Mouse (Mus musculus) heart, adult 18-20 months (tissue): ENCODE results near the gene Dvl2. TPM values are rescaled to one million over a fixed set of nuclear protein-coding genes. Genes with fewer than 3 reads are reported as not detected.
A peak's percentile ranks its signal among the peaks of the same experiment; 100 is the strongest.

ENCODE experiments used
- DNase-seq, 2 experiments: peaks; one replicate each; pipeline ENCODE4 v3.0.0; 2021 to 2022; ENCODE audit warnings: mixed read lengths in 1 of 2
- total RNA-seq, 2 experiments: library from RNA; stranded (reverse); gene quantifications; 2 replicates each; pipeline ENCODE4 v1.2.3; 2021

The Dvl2 gene
- total RNA-seq, 2 experiments from 2014 or later = 3.4 to 4.8 TPM

GRCm38 (mm10) chr11:69981141-69981762 lies 19.1 kb upstream of the Dvl2 start, which contains the start of gene Ctdnep1:
TSS of gene Ctdnep1 (plus strand) at chr11:69981156.
- no peak for DNase-seq

- no peak for DNase-seq
These were observed 18.2 kb upstream of the Dvl2 start, which contains the start of gene Elp5 for GRCm38 (mm10) chr11:69982225-69982624. TSS of gene Elp5 (minus strand) at chr11:69982517.

DNA sequence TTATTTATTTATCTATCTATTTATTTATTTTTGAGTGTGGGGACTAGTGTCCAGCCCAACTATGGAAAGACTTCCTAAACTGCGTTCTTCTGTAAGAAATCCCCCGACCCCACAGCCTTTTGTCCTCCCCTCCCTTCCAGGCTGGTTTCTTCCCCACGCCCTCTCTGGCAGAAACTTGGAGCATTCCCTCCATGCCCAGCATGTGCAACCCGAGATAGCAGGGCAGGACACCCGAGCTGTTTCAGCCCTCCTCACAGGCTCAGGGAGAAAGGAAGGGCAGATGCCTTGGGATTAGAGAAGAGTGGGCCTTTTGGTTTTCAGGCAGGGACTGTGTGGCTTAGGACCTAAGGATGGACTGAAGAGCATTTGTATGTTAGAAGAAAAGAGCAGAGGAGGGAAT lies 17.5 kb upstream of the Dvl2 start:
- peak; percentile 59 to 63 for DNase-seq

DNA sequence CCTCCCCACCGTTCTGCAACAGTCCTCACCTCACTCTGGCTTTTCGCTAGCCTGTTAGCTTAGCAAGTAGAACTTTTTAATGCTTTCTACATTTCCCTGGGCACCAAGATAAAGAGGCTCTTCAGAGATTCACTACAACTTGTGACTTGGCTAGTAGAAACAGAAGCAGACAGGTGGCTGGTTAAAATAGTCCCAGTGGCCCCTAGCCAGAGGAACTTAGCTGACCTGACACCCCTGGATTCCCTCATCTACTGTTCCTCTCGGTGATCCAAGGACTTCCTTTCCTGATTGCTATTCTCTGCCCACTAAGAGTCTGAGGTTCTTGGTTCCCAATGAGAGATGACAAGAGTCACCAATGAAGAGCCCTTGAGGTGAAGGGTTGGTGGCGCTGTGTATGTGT lies 17.0 kb upstream of the Dvl2 start:
- DNase-seq = peak; percentile 60 to 61

- DNase-seq = no peak
These were observed 16.0 kb upstream of the Dvl2 start for GRCm38 (mm10) chr11:69984431-69984830.

GRCm38 (mm10) chr11:69989949-69990348 lies 10.4 kb upstream of the Dvl2 start:
- DNase-seq = no peak

- peak; percentile 98 for DNase-seq
These were observed 9.3 kb upstream of the Dvl2 start, which contains the start of gene Gabarap for GRCm38 (mm10) chr11:69990850-69991691. TSS of gene Gabarap (plus strand) at chr11:69991143.

GRCm38 (mm10) chr11:69991711-69992110 lies 8.7 kb upstream of the Dvl2 start:
- no peak for DNase-seq

DNA sequence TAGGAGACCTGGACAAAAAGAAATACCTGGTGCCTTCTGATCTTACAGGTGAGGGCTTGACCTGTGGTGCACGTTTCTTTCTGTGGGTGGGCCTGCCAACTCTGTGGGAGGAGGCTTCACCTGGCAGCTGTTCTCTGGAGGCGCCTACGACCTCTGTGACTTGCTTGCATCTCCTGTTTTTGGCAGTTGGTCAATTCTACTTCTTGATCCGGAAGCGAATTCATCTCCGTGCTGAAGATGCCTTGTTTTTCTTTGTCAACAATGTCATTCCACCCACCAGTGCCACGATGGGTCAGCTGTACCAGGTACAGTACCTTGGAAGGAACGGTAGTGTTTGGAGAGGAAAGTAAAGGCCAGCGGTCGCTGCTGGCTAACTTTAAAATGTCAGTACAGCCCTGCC lies 8.0 kb upstream of the Dvl2 start:
- peak in 1 of 2 experiments; percentile 39 for DNase-seq

GRCm38 (mm10) chr11:69992932-69993331 lies 7.5 kb upstream of the Dvl2 start:
- no peak for DNase-seq

DNA sequence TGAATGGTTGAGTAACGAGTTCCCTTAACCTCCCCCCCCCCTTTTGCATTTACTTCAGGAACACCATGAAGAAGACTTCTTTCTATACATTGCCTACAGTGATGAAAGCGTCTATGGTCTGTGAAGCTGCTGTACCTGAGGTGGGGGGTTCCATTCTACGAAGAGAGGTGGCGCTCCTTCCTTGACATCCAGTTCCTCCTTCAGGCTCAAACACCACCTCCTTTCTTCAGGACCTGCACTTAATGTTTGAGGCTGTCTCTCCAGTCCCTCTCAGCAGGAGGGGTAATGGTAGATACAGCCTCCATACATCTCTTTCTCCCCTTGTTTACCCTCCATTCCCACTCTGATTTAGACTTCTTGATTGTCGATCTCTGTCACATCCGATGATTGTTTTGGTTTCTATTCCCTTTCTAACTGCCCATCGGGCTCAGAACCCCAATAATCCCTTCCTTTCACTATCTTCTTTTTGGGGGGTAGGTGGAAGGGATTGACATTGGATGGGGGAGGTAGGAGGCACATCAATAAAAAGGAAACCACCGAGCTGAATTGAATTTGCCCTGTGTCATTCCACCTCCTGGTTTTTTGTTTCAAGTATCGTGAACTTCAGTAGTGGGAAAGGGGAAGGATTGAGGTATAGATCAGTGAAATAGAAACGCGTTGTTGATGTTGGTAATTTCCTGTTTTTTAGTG lies 5.8 kb upstream of the Dvl2 start:
- no peak for DNase-seq

GRCm38 (mm10) chr11:69995391-69995960 lies 4.9 kb upstream of the Dvl2 start, which contains the start of gene Phf23:
TSS of gene Phf23 (plus strand) at chr11:69995777.
- peak; percentile 98 to 100 for DNase-seq

DNA sequence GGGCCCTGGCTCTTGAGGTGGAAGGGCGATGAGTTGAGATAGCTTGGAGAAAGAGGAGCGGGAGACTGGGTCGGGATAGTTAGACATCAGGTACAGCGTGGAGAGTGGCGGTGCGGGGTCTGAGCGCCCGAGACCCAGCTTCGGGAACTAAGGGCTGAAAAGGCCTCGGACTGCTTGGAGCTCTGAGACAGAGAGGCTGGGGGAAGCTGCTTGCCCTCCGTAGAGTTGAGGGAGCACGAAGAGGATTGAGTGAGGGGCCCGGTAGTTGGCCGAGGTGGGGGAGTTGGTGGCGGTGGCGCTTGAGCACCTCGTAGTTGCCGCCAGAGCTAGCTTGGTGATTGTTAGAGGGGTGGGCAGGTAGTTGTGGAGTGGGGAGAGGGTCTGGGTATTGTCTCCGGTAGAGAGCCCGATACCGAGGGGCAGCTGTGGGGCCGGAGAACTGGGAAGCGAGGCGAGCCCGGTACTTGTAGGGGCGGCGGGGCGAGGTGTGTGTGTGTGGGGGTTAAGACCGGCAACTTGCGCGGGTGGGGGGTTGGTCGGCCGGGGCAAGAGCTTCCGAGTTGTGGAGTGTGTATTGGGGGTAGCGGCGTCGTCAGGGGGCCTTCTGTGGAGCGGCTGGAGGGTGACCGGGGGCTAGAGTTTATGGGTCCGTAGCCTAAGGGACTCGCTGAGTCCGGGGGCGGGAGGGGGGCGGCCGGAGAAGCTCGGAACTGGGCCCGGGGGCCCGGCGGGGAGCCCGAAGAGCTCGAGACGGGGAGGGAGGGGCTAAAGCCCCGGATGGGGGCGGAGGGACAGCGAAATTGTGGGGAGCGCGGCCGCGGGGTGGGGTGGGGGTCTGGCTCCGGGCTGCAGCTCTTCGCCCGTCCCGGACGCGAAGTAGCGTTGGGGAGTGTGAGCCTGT lies 4.0 kb upstream of the Dvl2 start:
- peak; percentile 57 to 71 for DNase-seq

DNA sequence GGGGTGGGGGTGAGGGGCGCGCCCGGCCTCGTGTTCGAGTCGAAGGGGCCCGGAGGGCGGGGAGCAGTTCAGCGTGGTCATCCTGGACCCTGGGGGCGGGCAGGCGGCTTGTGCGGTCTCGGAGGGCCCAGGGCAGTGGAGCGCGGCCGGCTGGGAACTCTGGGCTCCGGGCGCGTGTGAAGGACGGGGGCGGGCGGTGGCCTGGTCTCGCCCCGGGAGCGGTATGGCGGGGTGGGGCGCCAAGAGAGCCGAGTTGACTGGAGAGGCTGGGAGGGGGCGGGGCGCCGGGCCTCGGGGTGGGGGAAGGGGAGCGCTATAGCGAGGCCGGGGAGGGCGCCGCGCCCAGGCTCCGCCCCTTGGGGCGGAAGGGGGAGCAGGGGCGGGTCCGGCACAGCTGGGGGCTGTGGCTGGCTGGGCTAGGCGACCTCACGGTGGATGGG lies 3.3 kb upstream of the Dvl2 start:
- DNase-seq = peak; percentile 92 to 94

GRCm38 (mm10) chr11:69998567-69999491 lies 1.6 kb upstream of the Dvl2 start:
- peak in 1 of 2 experiments; percentile 28 for DNase-seq

GRCm38 (mm10) chr11:69999666-70000065 lies 729 bp upstream of the Dvl2 start:
- no peak for DNase-seq

DNA sequence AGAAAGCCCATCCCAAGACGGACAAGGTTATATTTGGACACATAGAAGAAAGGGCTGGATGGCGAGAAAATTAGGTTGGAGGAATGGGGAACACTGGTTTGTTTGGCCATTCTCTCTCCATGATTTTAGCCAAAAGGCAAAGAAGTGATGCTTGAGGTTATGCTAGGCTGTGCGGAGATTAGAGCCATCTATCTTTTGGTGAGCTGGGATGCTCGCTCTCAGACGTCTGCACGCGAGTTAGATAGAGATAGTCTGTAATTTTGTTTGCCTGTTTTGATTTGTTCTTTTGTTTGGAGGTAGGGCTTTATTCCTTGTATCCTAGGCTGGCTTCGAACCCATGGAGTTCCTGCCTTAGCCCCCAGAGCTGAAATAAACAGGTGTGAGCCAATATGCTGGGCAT lies 764 bp downstream of the Dvl2 start:
- no peak for DNase-seq

GRCm38 (mm10) chr11:70001865-70002264 lies 1.5 kb downstream of the Dvl2 start:
- no peak for DNase-seq

GRCm38 (mm10) chr11:70002471-70002870 lies 2.1 kb downstream of the Dvl2 start:
- no peak for DNase-seq

DNA sequence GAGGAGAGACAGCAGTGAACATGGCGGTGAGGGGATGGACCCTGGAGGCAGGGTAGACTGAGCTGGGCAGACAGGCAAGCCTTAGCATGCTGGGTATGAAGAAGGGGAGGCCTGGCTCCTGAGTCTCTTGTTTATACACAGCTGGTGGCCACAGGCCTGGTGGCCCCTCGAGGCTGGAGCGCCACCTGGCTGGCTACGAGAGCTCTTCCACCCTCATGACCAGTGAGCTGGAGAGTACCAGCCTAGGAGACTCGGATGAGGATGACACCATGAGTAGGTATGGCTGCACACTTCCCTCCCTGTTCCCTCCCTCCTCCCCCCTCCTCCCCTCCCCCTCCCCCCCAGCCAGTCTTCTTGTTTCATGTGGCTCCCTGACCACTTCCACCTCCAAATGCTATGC lies 5.1 kb downstream of the Dvl2 start:
- DNase-seq = no peak
